Mouse (Mus musculus) liver, embryonic 14.5 days (tissue): Measurements from ENCODE around the gene Smarca5. TPM values are rescaled to one million over a fixed set of nuclear protein-coding genes. Genes with fewer than 3 reads are reported as not detected.

Experiments used
- ATAC-seq: fragments of 200-750 bp; cut with Nextera tagmentation; 2 replicates; pipeline ENCODE4 v1.8.0; 2017; ENCODE audit warnings: moderate number of reproducible peaks, mild to moderate bottlenecking, moderate library complexity; ENCODE audit not compliant: insufficient read depth
- DNase-seq, 3 experiments: peaks; one replicate each; pipeline ENCODE4 v3.0.0-alpha.2; 2012 to 2013; ENCODE audit warnings: low read depth in 3 of 3, low spot score in 3 of 3
- H3K27ac ChIP-seq: fragments of 300-500 bp; sonication (generic); 2 replicates; pipeline ENCODE4 v1.5.1; 2014; ENCODE audit warnings: moderate library complexity, mild to moderate bottlenecking, control low read depth, inconsistent platforms
- H3K27me3 ChIP-seq: fragments of 300-500 bp; sonication (generic); 2 replicates; pipeline ENCODE4 v1.6.1; 2014; ENCODE audit warnings: mild to moderate bottlenecking, low read length, moderate library complexity; ENCODE audit not compliant: control insufficient read depth, insufficient read depth
- H3K36me3 ChIP-seq: fragments of 300-500 bp; sonication (generic); replicated peaks from 2 replicates; pipeline ENCODE4 v1.6.1; 2014; ENCODE audit warnings: low read depth; ENCODE audit not compliant: control insufficient read depth, insufficient read depth
- H3K4me1 ChIP-seq, 2 experiments: fragments of 200-500 bp in 1 of 2; fragments of 300-500 bp in 1 of 2; sonication (generic) in 1 of 2; replicated peaks; 2 replicates each; pipeline ENCODE4 v1.6.1; 2012 to 2014; ENCODE audit warnings: antibody characterized with exemption in 1 of 2, inconsistent platforms in 1 of 2, low read length in 1 of 2; ENCODE audit not compliant: control insufficient read depth in 2 of 2, insufficient read depth in 2 of 2
- H3K4me2 ChIP-seq: fragments of 300-500 bp; sonication (generic); 2 replicates; pipeline ENCODE4 v1.6.1; 2014; ENCODE audit warnings: low read depth, mild to moderate bottlenecking, control low read depth, moderate library complexity
- H3K4me3 ChIP-seq, 2 experiments: fragments of 200-500 bp in 1 of 2; fragments of 300-500 bp in 1 of 2; sonication (generic) in 1 of 2; 2 replicates each; pipeline ENCODE4 v1.5.1; 2012 to 2014; ENCODE audit warnings: low read depth in 2 of 2, low read length in 2 of 2, mild to moderate bottlenecking in 2 of 2, control low read depth in 1 of 2, inconsistent platforms in 1 of 2, moderate library complexity in 1 of 2; ENCODE audit not compliant: insufficient read depth in 1 of 2
- H3K9ac ChIP-seq: fragments of 300-500 bp; sonication (generic); replicated peaks from 2 replicates; pipeline ENCODE4 v1.6.1; 2014; ENCODE audit warnings: mild to moderate bottlenecking, control low read depth, moderate library complexity
- H3K9me3 ChIP-seq: fragments of 300-500 bp; sonication (generic); 2 replicates; pipeline ENCODE4 v1.6.1; 2016; ENCODE audit warnings: low read length, mixed read lengths; ENCODE audit not compliant: control insufficient read depth
- CTCF ChIP-seq: IDR thresholded peaks from 2 replicates; pipeline ENCODE4 v1.5.1; 2016; ENCODE audit warnings: antibody characterized with exemption, low read depth, control low read depth
- EP300 ChIP-seq: IDR thresholded peaks from 2 replicates; pipeline ENCODE4 v1.6.1; 2016; ENCODE audit warnings: antibody characterized with exemption, low read depth
- WGBS: fragments of 180-500 bp; shearing (Covaris S2); extraction: QIAGEN DNeasy Blood & Tissue Kit; methylation state at CpG from one replicate; pipeline ENCODE4 v1.1.7; 2014; ENCODE audit not compliant: insufficient replicate concordance; 5-methylcytosine and 5-hydroxymethylcytosine counted together
- polyA plus RNA-seq, 2 experiments: library from polyadenylated mRNA; depleted of rRNA in 1 of 2; stranded (reverse) in 1 of 2; unstranded in 1 of 2; fragments of >200 nt; fragmentation: Nextera tagmentation in 1 of 2; extraction: Ambion mirVana in 1 of 2; gene quantifications; 2 replicates each; pipeline versions ENCODE4 v1.2.1 to v1.2.3; 2012 to 2014

Gene Smarca5
- polyA plus RNA-seq, 2 experiments: 15.2 to 47.5 TPM

GRCm38 (mm10) chr8:80749091-80749490 lies 9.8 kb upstream of the Smarca5 start:
- Histone ChIP-seq H3K27ac (no peak overlapping the region), H3K9ac (no peak overlapping the region), H3K9me3 (no peaks in the 10 kb centered on the region), H3K4me1 (no peaks in the 10 kb centered on the region; a peak in 1 of 4 replicates), H3K4me3 (no peak overlapping the region), H3K27me3 (no peaks in the 10 kb centered on the region), H3K36me3 (no peaks in the 10 kb centered on the region), H3K4me2 (no peak overlapping the region)
- DNase-seq (no peak), ATAC-seq (no peak)
- WGBS: 67% methylated on average over 4 of the region's 4 CpGs
- no peak for TF ChIP-seq EP300
- no peak for TF ChIP-seq CTCF

- H3K36me3 ChIP-seq: peaks cover 10% of the 10 kb centered on the region; the same call in 1 of the 2 replicates
- peak overlapping the region; percentile 84 for H3K9ac ChIP-seq
- no peak for TF ChIP-seq EP300
- H3K4me2 ChIP-seq: peak overlapping the region; percentile 86
- WGBS: 11% methylated on average over 14 of the region's 14 CpGs
- ATAC-seq (peak; percentile 48), DNase-seq (no peak)
- H3K4me3 ChIP-seq: peak overlapping the region; percentile 66 to 99
- H3K4me1 ChIP-seq: peaks cover 0 to 7% of the 10 kb centered on the region in 2 experiments; a peak in 3 of 4 replicates
- H3K27me3 ChIP-seq: no peaks in the 10 kb centered on the region
- peak overlapping the region; percentile 97 for H3K27ac ChIP-seq
- H3K9me3 ChIP-seq: no peaks in the 10 kb centered on the region
Measured at GRCm38 (mm10) chr8:80739932-80740331, 635 bp upstream of the Smarca5 start.

- Histone ChIP-seq H3K27ac (peak overlapping the region; percentile 97), H3K4me1 (peaks cover 0 to 7% of the 10 kb centered on the region in 2 experiments; a peak in 3 of 4 replicates), H3K4me3 (peak overlapping the region; percentile 78 to 99), H3K27me3 (no peaks in the 10 kb centered on the region), H3K9me3 (no peaks in the 10 kb centered on the region), H3K4me2 (peak overlapping the region; percentile 97), H3K36me3 (peaks cover 18% of the 10 kb centered on the region), H3K9ac (peak overlapping the region; percentile 97)
- DNase-seq (peak; percentile 36 to 40 (median 37)), ATAC-seq (peak; percentile 50)
- under 1% methylated on average over 76 of the region's 84 CpGs for WGBS
- TF ChIP-seq EP300: no peak
- no peak for TF ChIP-seq CTCF
Measured at GRCm38 (mm10) chr8:80738388-80739154, 726 bp downstream of the Smarca5 start.

- 4% methylated on average over 5 of the region's 5 CpGs for WGBS
- DNase-seq: no peak
- no peaks in the 10 kb centered on the region for H3K27me3 ChIP-seq
- TF ChIP-seq EP300: no peak
- no peak for TF ChIP-seq CTCF
- H3K36me3 ChIP-seq: peaks cover 20% of the 10 kb centered on the region
- peak overlapping the region; percentile 97 for H3K27ac ChIP-seq
- peaks cover 0 to 7% of the 10 kb centered on the region in 2 experiments; a peak in 3 of 4 replicates for H3K4me1 ChIP-seq
- peak overlapping the region; percentile 97 for H3K9ac ChIP-seq
- peak overlapping the region; percentile 78 to 99 for H3K4me3 ChIP-seq
- no peak for ATAC-seq
- H3K4me2 ChIP-seq: peak overlapping the region; percentile 97
- H3K9me3 ChIP-seq: no peaks in the 10 kb centered on the region
Measured at GRCm38 (mm10) chr8:80738046-80738387, 1.3 kb downstream of the Smarca5 start.

- Histone ChIP-seq H3K9me3 (no peaks in the 10 kb centered on the region), H3K36me3 (peaks cover 56% of the 10 kb centered on the region), H3K4me3 (no peak overlapping the region), H3K4me1 (no peaks in the 10 kb centered on the region; a peak in 1 of 4 replicates), H3K27ac (no peak overlapping the region), H3K9ac (no peak overlapping the region), H3K4me2 (no peak overlapping the region), H3K27me3 (no peaks in the 10 kb centered on the region)
- DNase-seq (no peak), ATAC-seq (no peak)
- TF ChIP-seq CTCF: no peak
- no peak for TF ChIP-seq EP300
Measured at GRCm38 (mm10) chr8:80732326-80732725, 7.0 kb downstream of the Smarca5 start.
